Mouse (Mus musculus) hindbrain, embryonic 14.5 days (tissue): Measurements from ENCODE around the gene Syngr3. TPM values are rescaled to one million over a fixed set of nuclear protein-coding genes. Genes with fewer than 3 reads are reported as not detected.

ENCODE experiments used
- ATAC-seq: fragments of 200-750 bp; cut with Nextera tagmentation; 2 replicates; pipeline ENCODE4 v1.8.0; 2017; ENCODE audit warnings: moderate number of reproducible peaks, mild to moderate bottlenecking, moderate TSS enrichment, moderate library complexity; ENCODE audit not compliant: low FRiP score
- DNase-seq: peaks from one replicate; pipeline ENCODE4 v3.0.0-alpha.2; 2015; ENCODE audit warnings: low spot score
- H3K27ac ChIP-seq: fragments of 300-500 bp; sonication (generic); 2 replicates; pipeline ENCODE4 v1.5.1; 2014; ENCODE audit warnings: mild to moderate bottlenecking, moderate library complexity
- H3K27me3 ChIP-seq: fragments of 300-500 bp; sonication (generic); 2 replicates; pipeline ENCODE4 v1.6.1; 2014; ENCODE audit warnings: mild to moderate bottlenecking, low read length, mixed read lengths; ENCODE audit not compliant: control insufficient read depth, insufficient read depth
- H3K36me3 ChIP-seq: fragments of 300-500 bp; sonication (generic); replicated peaks from 2 replicates; pipeline ENCODE4 v1.6.1; 2014; ENCODE audit not compliant: control insufficient read depth, insufficient read depth
- H3K4me1 ChIP-seq: fragments of 300-500 bp; sonication (generic); replicated peaks from 2 replicates; pipeline ENCODE4 v1.6.1; 2014; ENCODE audit warnings: antibody characterized with exemption, low read length, mixed read lengths; ENCODE audit not compliant: control insufficient read depth, insufficient read depth
- H3K4me2 ChIP-seq: fragments of 300-500 bp; sonication (generic); replicated peaks from 2 replicates; pipeline ENCODE4 v1.6.1; 2014; ENCODE audit warnings: mild to moderate bottlenecking, moderate library complexity
- H3K4me3 ChIP-seq: fragments of 300-500 bp; sonication (generic); replicated peaks from 2 replicates; pipeline ENCODE4 v1.5.1; 2014; ENCODE audit warnings: mild to moderate bottlenecking, low read length
- H3K9ac ChIP-seq: fragments of 300-500 bp; sonication (generic); 2 replicates; pipeline ENCODE4 v1.6.1; 2014
- H3K9me3 ChIP-seq: fragments of 300-500 bp; sonication (generic); 2 replicates; pipeline ENCODE4 v1.6.1; 2016; ENCODE audit warnings: low read length; ENCODE audit not compliant: control insufficient read depth
- WGBS: fragments of 180-500 bp; shearing (Covaris S2); extraction: QIAGEN DNeasy Blood & Tissue Kit; methylation state at CpG from one replicate; pipeline ENCODE4 v1.1.7; 2014; 5-methylcytosine and 5-hydroxymethylcytosine counted together
- polyA plus RNA-seq: library from polyadenylated mRNA; unstranded; fragments of >200 nt; fragmentation: Nextera tagmentation; extraction: Ambion mirVana; gene quantifications from 2 replicates; pipeline ENCODE4 v1.2.1, GENCODE M21; 2014

The Syngr3 gene
- polyA plus RNA-seq, 1 experiment from 2014 or later = 178 TPM

DNA sequence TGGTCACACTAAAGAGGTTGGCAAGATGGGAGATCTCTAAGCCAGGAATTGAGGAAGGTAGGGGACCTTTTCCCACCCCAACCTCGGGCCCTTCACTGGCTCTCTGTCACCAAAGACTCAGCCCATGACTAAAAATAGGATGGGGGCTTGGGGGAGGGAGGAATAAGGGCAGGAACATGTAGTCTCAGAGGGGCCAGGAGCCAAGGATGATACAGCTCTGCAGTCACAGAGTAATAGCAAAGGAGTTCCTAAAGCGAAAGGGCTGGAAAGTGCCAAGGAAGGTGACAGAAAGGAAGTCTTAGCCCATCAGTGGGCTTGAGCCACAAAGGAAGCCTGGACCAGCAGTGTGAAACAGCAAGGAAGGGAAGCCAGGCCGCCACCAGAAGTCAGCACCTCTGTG is 37.9 kb downstream of the Syngr3 start:
- ATAC-seq (no peak), DNase-seq (no peak)
- Histone ChIP-seq H3K9me3 (no peaks in the 10 kb centered on the region), H3K27me3 (peaks cover 17% of the 10 kb centered on the region), H3K36me3 (no peaks in the 10 kb centered on the region), H3K9ac (no peak overlapping the region), H3K4me1 (peaks cover 10% of the 10 kb centered on the region), H3K4me2 (no peak overlapping the region), H3K4me3 (no peak overlapping the region), H3K27ac (no peak overlapping the region)
- WGBS = 75% methylated on average over 3 of the region's 3 CpGs

DNA sequence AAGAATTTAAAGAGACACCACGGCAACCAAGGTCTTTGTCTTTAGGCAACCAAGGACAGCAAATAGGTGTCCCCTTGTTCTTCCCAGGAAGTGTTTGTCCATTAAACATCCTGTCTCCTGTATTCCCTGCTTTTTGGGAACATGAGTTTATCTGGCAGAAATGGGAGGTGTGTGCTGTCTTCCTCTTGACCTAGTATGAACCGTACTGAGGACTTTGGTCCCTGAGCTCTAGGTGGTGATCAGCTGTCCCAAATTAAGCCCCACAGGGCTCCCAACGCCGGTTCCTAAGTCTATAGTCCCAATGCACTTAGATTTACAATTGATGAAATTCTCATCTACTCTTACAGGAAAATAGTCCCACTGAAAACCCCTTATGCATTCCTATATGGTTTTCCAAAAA is 39.0 kb downstream of the Syngr3 start:
- Histone ChIP-seq H3K9ac (no peak overlapping the region), H3K9me3 (no peaks in the 10 kb centered on the region), H3K4me2 (peak overlapping the region; percentile 98), H3K27ac (no peak overlapping the region), H3K4me3 (peak overlapping the region; percentile 78; the same call in 1 of the 2 replicates), H3K4me1 (peaks cover 10% of the 10 kb centered on the region), H3K36me3 (no peaks in the 10 kb centered on the region), H3K27me3 (peaks cover 9% of the 10 kb centered on the region; the same call in 1 of the 2 replicates)
- ATAC-seq = no peak
- 78% methylated on average over 4 of the region's 4 CpGs for WGBS
- DNase-seq = no peak

DNA sequence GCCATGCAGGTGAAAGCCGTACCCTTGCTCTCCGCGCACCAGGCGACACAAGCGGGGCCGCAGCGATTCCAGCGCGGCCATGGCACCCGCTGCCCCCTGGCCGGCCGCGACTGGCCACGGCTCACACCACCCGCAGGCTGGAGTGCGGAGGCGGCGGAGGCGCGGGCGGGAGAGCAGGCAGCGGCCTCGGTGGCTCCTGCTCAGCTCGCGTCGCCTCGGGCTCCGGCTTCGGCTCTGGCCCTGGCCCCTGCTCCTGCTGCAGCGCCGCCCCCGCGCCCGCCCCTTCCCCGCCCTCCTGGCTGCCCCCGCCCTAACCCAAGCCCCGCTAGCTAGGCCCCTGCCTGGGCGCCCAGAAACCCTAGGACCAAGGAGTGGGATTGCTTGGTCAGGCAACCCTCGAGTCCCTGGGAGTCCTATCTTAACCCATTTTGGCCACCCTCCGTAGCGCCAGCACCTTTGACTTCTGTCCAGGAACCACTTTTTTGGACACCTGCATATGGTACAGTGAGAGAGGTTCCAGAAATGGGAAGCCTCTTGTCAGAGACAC is 39.6 kb downstream of the Syngr3 start, which contains the start of gene Slc9a3r2:
TSS of gene Slc9a3r2 (minus strand) at position 258 of the 547 bp plus-strand sequence.
- no peaks in the 10 kb centered on the region for H3K36me3 ChIP-seq
- H3K27me3 ChIP-seq = peaks cover 9% of the 10 kb centered on the region; the same call in 1 of the 2 replicates
- peaks cover 10% of the 10 kb centered on the region for H3K4me1 ChIP-seq
- DNase-seq = no peak
- peak within 1 kb of the TSS; percentile 94 for H3K9ac ChIP-seq
- peak within 1 kb of the TSS; percentile 73 for H3K27ac ChIP-seq
- peak; percentile 70 for ATAC-seq
- peak within 1 kb of the TSS; percentile 98 for H3K4me2 ChIP-seq
- peak within 1 kb of the TSS; percentile 78 for H3K4me3 ChIP-seq
- no peaks in the 10 kb centered on the region for H3K9me3 ChIP-seq
- WGBS = 0% methylated on average over 34 of the region's 41 CpGs

DNA sequence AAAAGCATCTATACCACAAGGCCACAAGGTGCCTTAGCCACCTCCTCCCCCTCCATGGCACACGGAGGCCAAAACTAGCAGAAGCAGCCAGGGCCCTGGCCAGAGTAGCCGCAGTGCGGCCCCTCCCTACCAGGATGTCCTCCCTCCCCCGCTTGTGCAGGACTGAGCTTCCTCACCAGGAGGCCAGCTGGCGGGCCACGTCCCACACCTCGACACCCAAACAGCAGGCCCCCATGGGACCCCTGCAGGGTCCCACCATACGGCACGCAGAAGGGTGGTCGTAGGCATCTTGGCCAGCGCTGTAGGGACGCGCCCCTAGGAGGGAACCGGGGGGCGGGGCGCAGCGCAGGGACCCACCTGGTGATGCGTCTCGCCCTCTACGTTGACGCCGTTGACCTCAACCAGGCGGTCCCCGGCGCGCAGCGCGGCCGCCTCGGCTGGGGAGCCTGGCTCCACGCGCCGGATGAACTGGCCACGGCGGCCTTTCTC is 40.1 kb downstream of the Syngr3 start:
- ATAC-seq (peak; percentile 56; the same call in 1 of the 2 replicates), DNase-seq (no peak)
- H3K36me3 ChIP-seq = no peaks in the 10 kb centered on the region
- peak overlapping the region; percentile 73 for H3K27ac ChIP-seq
- H3K9ac ChIP-seq = peak overlapping the region; percentile 94
- H3K9me3 ChIP-seq = no peaks in the 10 kb centered on the region
- H3K4me2 ChIP-seq = peak overlapping the region; percentile 98
- under 1% methylated on average over 32 of the region's 35 CpGs for WGBS
- peaks cover 9% of the 10 kb centered on the region; the same call in 1 of the 2 replicates for H3K27me3 ChIP-seq
- H3K4me3 ChIP-seq = peak overlapping the region; percentile 78
- H3K4me1 ChIP-seq = peaks cover 10% of the 10 kb centered on the region

DNA sequence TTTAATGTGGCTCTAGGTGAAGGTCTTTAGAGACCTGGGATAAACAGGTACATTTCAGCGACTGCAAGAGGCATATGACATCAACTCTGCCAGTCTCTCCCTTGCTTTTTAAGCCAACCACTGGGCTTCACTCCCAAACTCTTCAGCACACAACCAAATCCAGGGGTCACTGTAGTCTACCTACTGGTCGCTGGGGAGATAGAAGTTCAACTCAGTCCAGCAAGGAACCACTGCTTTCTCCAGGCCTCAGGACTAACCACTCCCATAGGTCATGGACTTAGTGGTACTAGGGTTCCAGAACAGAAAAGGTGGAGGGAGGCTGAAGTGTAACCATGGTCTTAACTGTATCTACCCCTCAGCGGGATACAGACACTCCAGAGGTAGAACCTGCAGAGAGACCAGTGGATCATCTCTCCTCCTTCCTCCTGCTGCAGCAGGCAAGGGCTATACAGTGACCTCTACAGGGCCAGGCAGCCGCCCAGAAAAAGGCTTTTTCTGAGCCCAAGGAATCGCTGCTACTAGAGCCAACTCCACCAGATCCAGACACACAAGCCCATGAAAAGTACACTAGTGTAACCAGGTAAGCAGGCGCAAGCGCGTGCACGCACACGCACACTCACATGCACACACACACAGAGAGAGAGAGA is 40.9 kb downstream of the Syngr3 start:
- Histone ChIP-seq H3K9ac (peak overlapping the region; percentile 94), H3K9me3 (no peaks in the 10 kb centered on the region), H3K27ac (no peak overlapping the region), H3K4me2 (peak overlapping the region; percentile 98), H3K27me3 (peaks cover 9% of the 10 kb centered on the region; the same call in 1 of the 2 replicates), H3K4me3 (peak overlapping the region; percentile 78), H3K4me1 (peaks cover 10% of the 10 kb centered on the region), H3K36me3 (no peaks in the 10 kb centered on the region)
- WGBS = 73% methylated on average over 10 of the region's 10 CpGs
- ATAC-seq (no peak), DNase-seq (no peak)

DNA sequence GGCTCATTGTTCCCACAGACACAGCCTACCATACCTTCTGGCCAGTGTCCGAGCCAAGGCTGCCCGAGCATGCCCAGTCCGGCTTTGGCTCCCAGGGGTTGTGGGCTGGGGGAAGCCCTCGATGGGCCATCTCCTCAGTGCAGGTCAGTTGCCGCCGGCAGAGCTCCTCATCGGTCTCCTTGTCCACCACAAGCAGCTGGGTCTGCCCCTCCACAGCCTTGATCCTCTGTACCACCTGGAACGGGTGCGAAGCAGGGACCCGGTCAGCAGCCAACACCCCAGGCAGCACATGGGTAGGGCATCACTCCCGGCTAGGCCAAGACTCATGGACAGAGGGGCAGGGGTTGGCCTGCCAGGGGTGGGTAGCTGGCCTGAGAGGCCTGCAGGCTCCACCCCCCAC is 42.3 kb downstream of the Syngr3 start:
- 75% methylated on average over 11 of the region's 11 CpGs for WGBS
- no peak overlapping the region for H3K27ac ChIP-seq

DNA sequence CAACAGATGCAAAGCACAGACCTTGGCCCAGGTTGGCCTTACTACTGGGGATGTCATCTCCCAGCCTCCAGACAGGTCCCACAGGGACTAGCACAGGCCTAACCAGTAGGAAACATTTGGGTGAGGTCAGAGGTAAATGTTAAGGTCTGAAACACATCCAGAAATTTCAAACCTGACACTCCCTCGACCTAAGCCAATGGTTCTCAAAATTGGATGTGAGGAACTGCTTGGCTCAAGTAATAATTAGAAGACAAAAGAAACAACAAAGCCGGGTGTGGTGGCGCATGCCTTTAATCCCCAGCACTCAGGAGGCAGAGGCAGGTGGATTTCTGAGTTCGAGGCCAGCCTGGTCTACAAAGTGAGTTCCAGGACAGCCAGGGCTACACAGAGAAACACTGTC is 43.4 kb downstream of the Syngr3 start:
- DNase-seq (no peak), ATAC-seq (no peak)
- Histone ChIP-seq H3K4me2 (no peak overlapping the region), H3K27me3 (0 out of 2 replicates have a peak, but pooled peaks cover 5% of the 10 kb centered on the region), H3K9me3 (no peaks in the 10 kb centered on the region), H3K27ac (no peak overlapping the region), H3K9ac (no peak overlapping the region), H3K36me3 (peaks cover 6% of the 10 kb centered on the region; the same call in 1 of the 2 replicates), H3K4me3 (no peak overlapping the region), H3K4me1 (peaks cover 10% of the 10 kb centered on the region)
- whole genome bisulfite sequencing = 86% methylated on average over 4 of the region's 4 CpGs

More for the DNA sequence above, 42.3 kb downstream of the Syngr3 start:
- no peak for ATAC-seq
- Histone ChIP-seq H3K27me3 (peaks cover 9% of the 10 kb centered on the region; the same call in 1 of the 2 replicates), H3K36me3 (no peaks in the 10 kb centered on the region), H3K9me3 (no peaks in the 10 kb centered on the region), H3K4me1 (peaks cover 10% of the 10 kb centered on the region), H3K4me2 (peak overlapping the region; percentile 17; the same call in 1 of the 2 replicates), H3K9ac (no peak overlapping the region), H3K4me3 (no peak overlapping the region)
- no peak for DNase-seq

DNA sequence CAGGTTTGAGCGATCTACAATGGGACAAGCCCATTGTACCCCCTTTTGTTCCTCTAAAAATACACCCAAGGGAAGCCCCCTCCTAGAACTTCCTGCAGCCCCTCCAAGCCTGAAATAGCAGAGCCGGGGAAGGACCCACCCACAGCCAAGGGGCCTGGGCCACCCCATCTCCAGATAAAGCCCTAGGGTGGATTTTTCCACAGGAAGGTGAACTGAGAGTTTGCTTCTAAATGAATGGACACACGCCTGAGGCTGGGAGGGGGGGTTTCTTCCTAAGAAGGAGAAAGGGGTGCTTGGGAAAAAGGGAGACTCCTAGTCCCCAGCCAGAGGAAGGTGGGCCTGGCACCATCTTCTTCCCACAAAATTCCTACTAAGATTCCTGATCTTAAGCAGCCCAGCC is 43.8 kb downstream of the Syngr3 start:
- WGBS = 74% methylated on average over 3 of the region's 3 CpGs
- DNase-seq (no peak), ATAC-seq (no peak)
- peaks cover 7% of the 10 kb centered on the region; the same call in 1 of the 2 replicates for H3K36me3 ChIP-seq
- H3K27ac ChIP-seq = no peak overlapping the region
- no peaks in the 10 kb centered on the region for H3K9me3 ChIP-seq
- H3K4me3 ChIP-seq = no peak overlapping the region
- no peak overlapping the region for H3K9ac ChIP-seq
- H3K4me1 ChIP-seq = peaks cover 10% of the 10 kb centered on the region
- 0 out of 2 replicates have a peak, but pooled peaks cover 5% of the 10 kb centered on the region for H3K27me3 ChIP-seq
- no peak overlapping the region for H3K4me2 ChIP-seq

DNA sequence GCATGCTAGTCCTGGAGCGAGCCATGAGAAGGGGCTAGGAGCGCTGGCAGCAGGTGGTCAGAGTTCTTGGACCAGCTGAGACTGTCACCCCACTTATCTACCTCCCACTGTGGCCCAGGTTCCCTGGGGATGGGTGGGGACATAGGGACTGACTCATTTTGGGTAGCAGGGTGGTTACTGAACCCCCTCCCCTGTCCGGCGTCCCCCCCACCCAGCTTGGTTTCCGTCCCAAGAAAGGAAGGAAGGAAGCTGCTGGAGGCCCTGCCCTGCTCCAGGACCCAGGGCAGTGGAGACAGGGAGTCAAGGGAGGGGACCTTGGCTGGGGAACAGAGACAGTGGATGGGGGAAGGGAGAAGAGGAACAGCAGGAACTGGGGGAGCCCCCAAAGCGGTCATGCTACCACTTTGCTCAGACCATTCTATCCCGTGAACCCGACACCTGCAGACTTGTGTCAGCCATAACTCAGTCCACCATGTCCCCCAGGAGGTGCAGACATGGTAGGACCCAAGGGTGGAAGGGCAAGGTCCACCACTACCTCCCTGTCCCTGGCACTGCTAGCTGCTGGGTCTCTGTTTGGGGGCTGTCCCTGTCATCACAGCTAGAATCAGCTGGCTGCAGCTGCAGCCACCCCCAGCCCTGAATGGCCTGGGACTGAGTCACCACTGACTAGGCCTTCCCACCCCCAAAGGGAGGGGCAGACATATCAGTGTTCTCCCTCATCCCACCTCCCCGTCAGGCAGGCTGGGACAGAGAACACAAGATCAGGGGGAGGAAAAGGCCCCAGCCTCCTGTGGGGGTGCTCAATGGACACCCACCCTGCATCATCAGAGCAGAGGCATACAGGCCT is 44.7 kb downstream of the Syngr3 start:
- no peak overlapping the region for H3K9ac ChIP-seq
- H3K4me1 ChIP-seq = peaks cover 4% of the 10 kb centered on the region
- H3K36me3 ChIP-seq = peaks cover 13% of the 10 kb centered on the region; the same call in 1 of the 2 replicates
- no peak overlapping the region for H3K4me3 ChIP-seq
- 75% methylated on average over 9 of the region's 9 CpGs for WGBS
- no peak for DNase-seq
- no peaks in the 10 kb centered on the region for H3K27me3 ChIP-seq
- H3K9me3 ChIP-seq = no peaks in the 10 kb centered on the region
- H3K4me2 ChIP-seq = no peak overlapping the region
- H3K27ac ChIP-seq = peak overlapping the region; percentile 24; the same call in 1 of the 2 replicates
- ATAC-seq = no peak
